Mouse (Mus musculus) limb, embryonic 15.5 days (tissue): ENCODE data around the gene Cxcr2. TPM values are rescaled to one million over a fixed set of nuclear protein-coding genes. Genes with fewer than 3 reads are reported as not detected.

ENCODE experiments used
- ATAC-seq: fragments of 200-750 bp; cut with Nextera tagmentation; 2 replicates; pipeline ENCODE4 v1.8.0; 2017; ENCODE audit warnings: low read depth, moderate TSS enrichment; ENCODE audit not compliant: insufficient number of reproducible peaks, low FRiP score, low TSS enrichment
- H3K27ac ChIP-seq: fragments of 300-500 bp; sonication (generic); 2 replicates; pipeline ENCODE4 v1.5.1; 2015; ENCODE audit warnings: moderate library complexity, mild to moderate bottlenecking, inconsistent platforms
- H3K27me3 ChIP-seq: fragments of 300-500 bp; sonication (generic); 2 replicates; pipeline ENCODE4 v1.6.1; 2015; ENCODE audit warnings: inconsistent platforms
- H3K36me3 ChIP-seq: fragments of 300-500 bp; sonication (generic); 2 replicates; pipeline ENCODE4 v1.6.1; 2015; ENCODE audit warnings: inconsistent platforms
- H3K4me1 ChIP-seq: fragments of 300-500 bp; sonication (generic); 2 replicates; pipeline ENCODE4 v1.6.1; 2015; ENCODE audit warnings: inconsistent platforms
- H3K4me2 ChIP-seq: fragments of 300-500 bp; sonication (generic); 2 replicates; pipeline ENCODE4 v1.6.1; 2015; ENCODE audit warnings: mild to moderate bottlenecking, inconsistent platforms
- H3K4me3 ChIP-seq: fragments of 300-500 bp; sonication (generic); 2 replicates; pipeline ENCODE4 v1.5.1; 2015; ENCODE audit warnings: mild to moderate bottlenecking, inconsistent platforms
- H3K9ac ChIP-seq: fragments of 300-500 bp; sonication (generic); 2 replicates; pipeline ENCODE4 v1.6.1; 2015; ENCODE audit warnings: inconsistent platforms
- H3K9me3 ChIP-seq: fragments of 300-500 bp; sonication (generic); 2 replicates; pipeline ENCODE4 v1.6.1; 2016; ENCODE audit warnings: inconsistent platforms
- WGBS: fragments of 180-500 bp; shearing (Covaris S2); methylation state at CpG from one replicate; pipeline ENCODE4 v1.1.7; 2015; 5-methylcytosine and 5-hydroxymethylcytosine counted together
- polyA plus RNA-seq: library from polyadenylated mRNA; unstranded; fragments of >200 nt; fragmentation: Nextera tagmentation; extraction: Ambion mirVana; gene quantifications from 2 replicates; pipeline ENCODE4 v1.2.1, GENCODE M21; 2015

The Cxcr2 gene
- 0.45 and 0.51 TPM in 2 replicates for polyA plus RNA-seq

GRCm38 (mm10) chr1:74153461-74154184 is at the start of gene Cxcr2:
TSS of gene Cxcr2 (plus strand) at chr1:74153989.
- no peaks in the 10 kb centered on the region for H3K36me3 ChIP-seq
- H3K4me1 ChIP-seq = no peaks in the 10 kb centered on the region
- no peak for ATAC-seq
- H3K4me3 ChIP-seq = no peak within 1 kb of the TSS
- WGBS = 64% methylated on average over 8 of the region's 8 CpGs
- H3K4me2 ChIP-seq = no peak within 1 kb of the TSS
- H3K9me3 ChIP-seq = no peaks in the 10 kb centered on the region
- no peak within 1 kb of the TSS for H3K9ac ChIP-seq
- H3K27me3 ChIP-seq = no peaks in the 10 kb centered on the region
- no peak within 1 kb of the TSS for H3K27ac ChIP-seq

- H3K9ac ChIP-seq = no peak overlapping the region
- ATAC-seq = no peak
- WGBS = 61% methylated on average over 4 of the region's 4 CpGs
These were observed 48.1 kb upstream of the Cxcr2 start for GRCm38 (mm10) chr1:74105660-74106059.

GRCm38 (mm10) chr1:74106214-74106613 is 47.6 kb upstream of the Cxcr2 start:
- H3K27ac ChIP-seq = no peak overlapping the region
- no peaks in the 10 kb centered on the region for H3K36me3 ChIP-seq
- 0 out of 2 replicates have a peak, but pooled peaks cover 3% of the 10 kb centered on the region for H3K27me3 ChIP-seq
- H3K4me3 ChIP-seq = no peak overlapping the region
- H3K9me3 ChIP-seq = no peaks in the 10 kb centered on the region
- H3K9ac ChIP-seq = no peak overlapping the region
- peaks cover 36% of the 10 kb centered on the region for H3K4me1 ChIP-seq
- ATAC-seq = no peak
- 28% methylated on average over 6 of the region's 6 CpGs for WGBS
- no peak overlapping the region for H3K4me2 ChIP-seq

More at GRCm38 (mm10) chr1:74105660-74106059, 48.1 kb upstream of the Cxcr2 start:
- no peaks in the 10 kb centered on the region for H3K9me3 ChIP-seq
- no peak overlapping the region for H3K27ac ChIP-seq
- H3K4me2 ChIP-seq = no peak overlapping the region
- peaks cover 3% of the 10 kb centered on the region; the same call in 1 of the 2 replicates for H3K27me3 ChIP-seq
- peaks cover 33% of the 10 kb centered on the region for H3K4me1 ChIP-seq
- H3K36me3 ChIP-seq = no peaks in the 10 kb centered on the region
- no peak overlapping the region for H3K4me3 ChIP-seq

GRCm38 (mm10) chr1:74107931-74108618 is 45.7 kb upstream of the Cxcr2 start:
- Histone ChIP-seq H3K9ac (no peak overlapping the region), H3K4me3 (no peak overlapping the region), H3K4me2 (no peak overlapping the region), H3K36me3 (no peaks in the 10 kb centered on the region), H3K9me3 (no peaks in the 10 kb centered on the region), H3K4me1 (peaks cover 52% of the 10 kb centered on the region), H3K27ac (no peak overlapping the region), H3K27me3 (0 out of 2 replicates have a peak, but pooled peaks cover 3% of the 10 kb centered on the region)
- WGBS = 67% methylated on average over 5 of the region's 5 CpGs
- no peak for ATAC-seq

- H3K9me3 ChIP-seq = no peaks in the 10 kb centered on the region
- H3K9ac ChIP-seq = no peak overlapping the region
- no peak overlapping the region for H3K27ac ChIP-seq
- WGBS = 59% methylated on average over 2 of the region's 2 CpGs
- no peak for ATAC-seq
- 0 out of 2 replicates have a peak, but pooled peaks cover 3% of the 10 kb centered on the region for H3K27me3 ChIP-seq
- no peak overlapping the region for H3K4me3 ChIP-seq
- no peaks in the 10 kb centered on the region for H3K36me3 ChIP-seq
- H3K4me1 ChIP-seq = peaks cover 41% of the 10 kb centered on the region
- H3K4me2 ChIP-seq = no peak overlapping the region
These were observed 44.1 kb upstream of the Cxcr2 start for GRCm38 (mm10) chr1:74109670-74110069.

- H3K36me3 ChIP-seq = no peaks in the 10 kb centered on the region
- no peak overlapping the region for H3K4me2 ChIP-seq
- peak; percentile 15; the same call in 1 of the 2 replicates for ATAC-seq
- H3K4me3 ChIP-seq = no peak overlapping the region
- 0 out of 2 replicates have a peak, but pooled peaks cover 3% of the 10 kb centered on the region for H3K27me3 ChIP-seq
- H3K4me1 ChIP-seq = peaks cover 32% of the 10 kb centered on the region
- peak overlapping the region; percentile 33; the same call in 1 of the 2 replicates for H3K27ac ChIP-seq
- no peak overlapping the region for H3K9ac ChIP-seq
- 16% methylated on average over 8 of the region's 8 CpGs for WGBS
- H3K9me3 ChIP-seq = no peaks in the 10 kb centered on the region
These were observed 42.7 kb upstream of the Cxcr2 start for GRCm38 (mm10) chr1:74110932-74111695.

GRCm38 (mm10) chr1:74111696-74112030 is 42.1 kb upstream of the Cxcr2 start:
- 35% methylated on average over 6 of the region's 6 CpGs for WGBS
- Histone ChIP-seq H3K36me3 (no peaks in the 10 kb centered on the region), H3K4me3 (no peak overlapping the region), H3K9me3 (no peaks in the 10 kb centered on the region), H3K27ac (0 out of 2 replicates have a peak overlapping the region, but pooled peaks have one; percentile 33), H3K4me1 (peaks cover 26% of the 10 kb centered on the region), H3K27me3 (0 out of 2 replicates have a peak, but pooled peaks cover 3% of the 10 kb centered on the region), H3K9ac (no peak overlapping the region), H3K4me2 (no peak overlapping the region)
- ATAC-seq = peak; percentile 2; the same call in 1 of the 2 replicates

GRCm38 (mm10) chr1:74113071-74113470 is 40.7 kb upstream of the Cxcr2 start:
- H3K27ac ChIP-seq = no peak overlapping the region

GRCm38 (mm10) chr1:74117876-74118275 is 35.9 kb upstream of the Cxcr2 start:
- WGBS = 80% methylated on average over 6 of the region's 6 CpGs
- ATAC-seq = no peak
- Histone ChIP-seq H3K4me2 (no peak overlapping the region), H3K27ac (no peak overlapping the region), H3K27me3 (peaks cover 7% of the 10 kb centered on the region; the same call in 1 of the 2 replicates), H3K9me3 (no peaks in the 10 kb centered on the region), H3K36me3 (no peaks in the 10 kb centered on the region), H3K4me3 (no peak overlapping the region), H3K4me1 (peaks cover 26% of the 10 kb centered on the region), H3K9ac (no peak overlapping the region)

More at GRCm38 (mm10) chr1:74113071-74113470, 40.7 kb upstream of the Cxcr2 start:
- Histone ChIP-seq H3K27me3 (0 out of 2 replicates have a peak, but pooled peaks cover 3% of the 10 kb centered on the region), H3K9me3 (no peaks in the 10 kb centered on the region), H3K4me2 (no peak overlapping the region), H3K4me3 (no peak overlapping the region), H3K36me3 (no peaks in the 10 kb centered on the region), H3K4me1 (peaks cover 26% of the 10 kb centered on the region), H3K9ac (no peak overlapping the region)
- no peak for ATAC-seq
- WGBS = 46% methylated on average over 3 of the region's 3 CpGs

GRCm38 (mm10) chr1:74119115-74119514 is 34.7 kb upstream of the Cxcr2 start:
- H3K4me1 ChIP-seq = peaks cover 23% of the 10 kb centered on the region
- 94% methylated on average over 1 of the region's 1 CpGs for WGBS
- no peak overlapping the region for H3K4me3 ChIP-seq

GRCm38 (mm10) chr1:74121138-74121537 is 32.7 kb upstream of the Cxcr2 start:
- no peak for ATAC-seq
- H3K9ac ChIP-seq = no peak overlapping the region
- no peaks in the 10 kb centered on the region for H3K36me3 ChIP-seq
- peaks cover 24% of the 10 kb centered on the region; the same call in 1 of the 2 replicates for H3K27me3 ChIP-seq
- H3K4me2 ChIP-seq = no peak overlapping the region
- H3K9me3 ChIP-seq = no peaks in the 10 kb centered on the region
- H3K4me1 ChIP-seq = peaks cover 36% of the 10 kb centered on the region
- H3K27ac ChIP-seq = no peak overlapping the region
- WGBS = 80% methylated on average over 7 of the region's 7 CpGs
- no peak overlapping the region for H3K4me3 ChIP-seq

More at GRCm38 (mm10) chr1:74119115-74119514, 34.7 kb upstream of the Cxcr2 start:
- Histone ChIP-seq H3K4me2 (no peak overlapping the region), H3K27me3 (peaks cover 15% of the 10 kb centered on the region; the same call in 1 of the 2 replicates), H3K27ac (no peak overlapping the region), H3K9me3 (no peaks in the 10 kb centered on the region), H3K36me3 (no peaks in the 10 kb centered on the region), H3K9ac (no peak overlapping the region)
- no peak; the same call in 1 of the 2 replicates for ATAC-seq
